Mouse (Mus musculus) spleen, postnatal 14 days (tissue): Measurements from ENCODE around the gene Hoxc10.

Source experiments
- DNase-seq, 2 experiments: peaks; one replicate each; pipeline ENCODE4 v3.0.0; 2021 to 2022; ENCODE audit warnings: low spot score in 2 of 2

Hoxc10 gene

GRCm38 (mm10) chr15:102967511-102968397 is 1.2 kb downstream of the Hoxc10 start:
- DNase-seq: no peak

GRCm38 (mm10) chr15:102969296-102969695 is 2.7 kb downstream of the Hoxc10 start:
- DNase-seq: no peak

DNA sequence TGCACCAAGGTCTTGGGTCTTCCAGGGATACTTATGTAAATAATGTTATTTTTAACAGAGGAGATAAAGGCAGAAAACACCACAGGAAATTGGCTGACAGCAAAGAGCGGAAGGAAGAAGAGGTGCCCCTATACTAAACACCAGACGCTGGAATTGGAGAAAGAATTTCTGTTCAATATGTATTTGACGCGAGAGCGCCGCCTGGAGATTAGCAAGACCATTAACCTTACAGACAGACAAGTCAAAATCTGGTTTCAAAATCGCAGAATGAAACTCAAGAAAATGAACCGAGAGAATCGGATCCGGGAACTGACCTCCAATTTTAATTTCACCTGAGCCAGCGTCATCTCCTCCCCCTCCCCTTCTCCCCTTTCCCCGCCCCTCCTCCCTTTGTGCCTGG is 4.1 kb downstream of the Hoxc10 start:
- no peak for DNase-seq

DNA sequence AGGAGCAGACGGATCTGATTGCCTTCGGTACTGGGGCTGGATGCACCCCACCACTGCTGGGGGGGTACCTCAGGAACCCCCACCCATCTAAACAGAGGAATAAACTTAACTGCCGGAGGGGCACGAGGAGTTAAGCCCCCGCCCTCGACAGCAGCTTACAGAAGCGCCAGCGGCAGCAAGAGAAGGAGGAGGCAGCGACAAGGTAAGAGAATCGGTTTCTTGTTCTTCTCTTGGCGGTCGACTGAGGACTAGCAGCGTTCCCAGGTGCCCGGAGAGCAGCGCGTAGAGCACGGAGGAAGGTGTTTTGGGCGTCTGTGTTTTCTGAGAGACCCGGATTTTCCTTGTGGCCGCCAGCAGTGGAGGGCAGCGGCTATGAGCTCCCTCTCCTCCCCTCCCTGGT is 5.7 kb downstream of the Hoxc10 start:
- no peak for DNase-seq

- no peak for DNase-seq
These were observed 6.2 kb downstream of the Hoxc10 start for GRCm38 (mm10) chr15:102972753-102973152.

GRCm38 (mm10) chr15:102975034-102975433 is 8.4 kb downstream of the Hoxc10 start:
- DNase-seq: no peak

GRCm38 (mm10) chr15:102975688-102976111 is 9.1 kb downstream of the Hoxc10 start:
- no peak for DNase-seq

GRCm38 (mm10) chr15:102976171-102976570 is 9.6 kb downstream of the Hoxc10 start, which contains the start of gene Hoxc9:
Hoxc9 (plus strand) TSS chr15:102976439.
- DNase-seq: no peak

- no peak for DNase-seq
These were observed 10.2 kb downstream of the Hoxc10 start for GRCm38 (mm10) chr15:102976631-102977422.

GRCm38 (mm10) chr15:102977423-102977974 is 10.9 kb downstream of the Hoxc10 start:
- no peak for DNase-seq

DNA sequence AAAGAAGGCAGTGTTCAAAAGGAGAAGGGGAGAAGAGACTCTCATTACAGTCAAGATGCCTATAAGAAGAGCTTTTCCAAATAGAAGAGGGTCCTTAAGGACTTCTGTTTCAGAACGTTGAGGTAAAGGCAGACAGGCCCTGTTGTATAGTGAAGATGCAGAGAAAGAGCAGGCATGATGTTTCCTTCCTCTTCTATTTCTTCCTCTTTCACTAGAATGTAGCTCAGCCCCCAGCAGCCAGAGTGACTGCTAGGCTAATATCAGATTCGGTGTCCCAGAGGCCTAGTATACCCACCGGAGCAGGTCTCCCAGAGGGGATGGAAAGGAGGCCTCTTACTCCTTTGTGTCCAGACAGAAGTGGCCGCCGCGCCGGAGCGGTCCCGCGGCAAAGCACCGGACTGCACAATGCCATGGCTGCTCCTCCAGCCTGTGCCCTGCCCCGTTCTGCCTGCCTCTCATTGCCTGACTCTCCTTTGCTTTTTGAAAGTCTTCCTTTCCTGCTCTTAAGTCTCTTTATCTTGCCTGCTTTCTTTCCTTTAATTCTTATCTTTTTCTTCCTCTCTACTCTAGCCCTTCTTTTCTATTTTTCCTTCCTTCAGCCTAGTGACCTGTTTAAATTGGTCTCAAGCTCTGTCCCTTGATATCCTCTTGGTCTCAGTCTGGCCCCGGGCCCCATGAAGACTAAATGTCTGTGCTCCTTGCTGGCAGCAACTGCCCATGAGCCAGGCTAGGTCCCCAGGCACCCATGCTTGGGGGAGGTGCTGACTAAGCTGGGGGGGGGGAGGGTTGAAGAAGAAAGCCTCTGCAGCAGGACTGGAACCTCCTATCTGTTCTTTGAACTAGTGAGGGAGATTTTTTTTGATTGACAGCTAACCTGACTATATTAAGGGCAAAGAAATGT is 12.3 kb downstream of the Hoxc10 start:
- no peak for DNase-seq

DNA sequence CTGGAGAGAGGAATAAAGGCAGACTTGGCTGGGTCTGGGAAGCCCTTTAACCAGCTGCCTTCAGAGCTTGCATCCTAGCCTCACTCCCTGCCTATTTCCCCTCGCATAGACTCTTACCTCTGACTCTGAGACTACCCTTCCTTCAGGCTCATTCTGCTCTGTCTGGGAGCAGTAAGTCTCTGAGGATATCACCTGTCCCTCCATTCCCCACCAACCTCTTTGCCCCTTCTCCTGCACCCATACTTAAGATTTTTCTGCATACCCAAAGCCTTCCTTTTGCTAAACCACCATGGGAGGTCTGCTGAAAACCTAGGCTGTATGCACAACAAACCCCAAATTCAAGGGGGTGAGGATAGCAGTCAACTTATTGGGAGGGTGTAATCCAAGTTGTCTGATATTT is 13.3 kb downstream of the Hoxc10 start:
- DNase-seq: no peak

- DNase-seq: no peak
These were observed 13.8 kb downstream of the Hoxc10 start for GRCm38 (mm10) chr15:102980352-102980751.

GRCm38 (mm10) chr15:102980912-102981311 is 14.3 kb downstream of the Hoxc10 start:
- DNase-seq: no peak

DNA sequence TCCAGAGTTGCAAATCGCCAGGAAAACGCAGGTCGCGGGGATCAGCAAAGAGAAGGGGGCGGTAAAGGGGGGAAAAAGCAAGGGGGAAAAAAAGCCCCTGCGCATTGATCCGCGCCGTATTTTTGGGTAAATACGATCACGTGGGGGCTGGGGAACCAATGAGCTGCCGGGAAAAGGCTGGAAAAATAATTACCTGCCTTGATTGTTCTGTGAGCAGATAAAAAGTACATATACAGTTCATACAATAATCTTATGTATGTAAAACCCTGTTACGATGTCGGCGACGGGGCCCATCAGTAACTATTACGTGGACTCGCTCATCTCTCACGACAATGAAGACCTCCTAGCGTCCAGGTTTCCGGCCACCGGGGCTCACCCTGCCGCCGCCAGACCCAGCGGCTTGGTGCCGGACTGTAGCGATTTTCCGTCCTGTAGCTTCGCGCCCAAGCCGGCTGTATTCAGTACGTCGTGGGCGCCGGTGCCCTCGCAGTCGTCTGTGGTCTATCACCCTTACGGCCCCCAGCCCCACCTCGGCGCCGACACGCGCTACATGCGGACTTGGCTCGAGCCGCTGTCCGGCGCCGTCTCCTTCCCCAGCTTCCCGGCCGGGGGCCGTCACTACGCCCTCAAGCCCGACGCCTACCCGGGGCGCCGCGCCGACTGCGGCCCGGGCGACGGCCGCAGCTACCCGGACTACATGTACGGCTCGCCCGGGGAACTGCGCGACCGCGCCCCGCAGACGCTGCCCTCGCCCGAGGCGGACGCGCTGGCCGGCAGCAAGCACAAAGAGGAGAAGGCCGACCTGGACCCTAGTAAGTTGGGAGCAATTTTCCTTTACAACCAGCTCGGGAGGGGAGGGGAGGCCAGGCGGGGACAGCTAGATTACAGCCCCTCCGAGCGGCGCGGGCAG is 15.0 kb downstream of the Hoxc10 start:
- no peak for DNase-seq

DNA sequence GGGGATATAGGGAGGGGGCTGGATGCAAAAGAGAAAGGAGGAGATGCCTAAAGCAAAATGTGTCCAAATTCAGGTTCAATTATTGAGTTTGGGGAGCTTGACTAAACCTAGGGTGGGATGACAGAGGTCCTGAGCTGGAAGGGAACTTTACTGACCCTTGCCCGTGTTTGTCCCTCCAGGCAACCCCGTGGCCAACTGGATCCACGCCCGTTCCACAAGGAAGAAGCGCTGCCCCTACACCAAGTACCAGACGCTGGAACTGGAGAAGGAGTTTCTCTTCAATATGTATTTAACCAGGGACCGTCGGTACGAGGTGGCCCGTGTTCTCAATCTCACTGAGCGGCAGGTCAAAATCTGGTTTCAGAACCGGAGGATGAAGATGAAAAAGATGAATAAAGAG is 17.1 kb downstream of the Hoxc10 start:
- DNase-seq: no peak

- no peak for DNase-seq
These were observed 17.9 kb downstream of the Hoxc10 start for GRCm38 (mm10) chr15:102984521-102984920.

- DNase-seq: no peak
These were observed 18.3 kb downstream of the Hoxc10 start for GRCm38 (mm10) chr15:102984925-102985324.

- peak; percentile 64 to 76 for DNase-seq
These were observed 20.7 kb downstream of the Hoxc10 start for GRCm38 (mm10) chr15:102987124-102987833.

GRCm38 (mm10) chr15:102988078-102988477 is 21.5 kb downstream of the Hoxc10 start:
- no peak for DNase-seq
